Mouse (Mus musculus): Measurements from ENCODE around the gene Ltc4s. TPM values are rescaled to one million over a fixed set of nuclear protein-coding genes. Genes with fewer than 3 reads are reported as not detected.

Ltc4s gene
- polyA plus RNA-seq, 1 experiment: 25.7 TPM

DNA sequence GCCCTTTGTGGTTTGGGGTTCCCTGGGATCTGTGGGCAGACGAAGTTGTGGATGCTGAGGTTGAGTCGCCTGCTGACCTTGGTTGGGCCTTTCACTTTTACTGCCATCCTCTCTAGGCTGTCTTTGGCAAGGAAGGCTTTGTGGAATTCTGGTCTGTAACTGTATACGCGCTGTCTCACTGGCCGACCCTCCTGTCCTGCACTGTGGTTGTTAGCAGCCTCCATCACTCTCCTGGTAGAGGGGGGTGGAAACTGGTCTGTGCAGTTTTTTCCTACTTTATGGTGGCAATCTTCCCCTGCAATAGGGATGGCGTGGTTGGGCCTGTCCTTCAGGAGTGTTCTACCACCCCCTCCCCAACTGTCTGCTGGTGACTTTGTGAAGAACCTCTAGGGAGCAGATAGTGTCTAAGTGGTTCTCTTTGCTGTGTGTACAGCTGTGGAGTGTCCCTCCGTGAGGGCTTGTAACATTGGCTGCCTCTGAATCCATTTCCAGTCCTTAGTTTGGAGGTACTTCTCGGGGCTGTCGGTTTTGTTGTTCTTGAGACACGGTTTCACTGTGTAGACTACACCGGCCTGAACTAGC, 14.4 kb upstream of the Ltc4s start:
- DNase-seq (ENCODE audit: low read depth, low spot score): no peak
- 53% methylated on average over 11 of the region's 11 CpGs for WGBS

DNA sequence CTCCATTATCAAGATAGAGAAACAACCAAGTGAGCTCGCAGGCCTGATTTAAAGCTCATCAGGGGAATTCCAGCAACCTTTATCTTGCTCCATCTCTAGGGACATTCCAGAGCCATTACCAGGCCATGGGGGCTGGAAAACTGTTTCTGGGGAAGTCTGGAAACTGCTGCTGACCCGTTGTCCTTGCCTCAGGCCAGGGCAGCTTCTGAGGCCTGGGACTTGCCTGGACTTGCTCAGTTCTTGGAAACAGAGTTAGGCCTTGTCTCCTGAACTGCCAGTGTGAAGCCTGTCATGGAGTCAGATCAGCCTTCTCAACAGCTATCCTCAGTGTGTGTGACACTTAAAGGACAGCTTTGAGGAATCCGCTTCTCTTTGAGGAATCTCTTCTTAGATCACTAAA, 13.8 kb upstream of the Ltc4s start:
- 68% methylated on average over 3 of the region's 3 CpGs for WGBS

DNA sequence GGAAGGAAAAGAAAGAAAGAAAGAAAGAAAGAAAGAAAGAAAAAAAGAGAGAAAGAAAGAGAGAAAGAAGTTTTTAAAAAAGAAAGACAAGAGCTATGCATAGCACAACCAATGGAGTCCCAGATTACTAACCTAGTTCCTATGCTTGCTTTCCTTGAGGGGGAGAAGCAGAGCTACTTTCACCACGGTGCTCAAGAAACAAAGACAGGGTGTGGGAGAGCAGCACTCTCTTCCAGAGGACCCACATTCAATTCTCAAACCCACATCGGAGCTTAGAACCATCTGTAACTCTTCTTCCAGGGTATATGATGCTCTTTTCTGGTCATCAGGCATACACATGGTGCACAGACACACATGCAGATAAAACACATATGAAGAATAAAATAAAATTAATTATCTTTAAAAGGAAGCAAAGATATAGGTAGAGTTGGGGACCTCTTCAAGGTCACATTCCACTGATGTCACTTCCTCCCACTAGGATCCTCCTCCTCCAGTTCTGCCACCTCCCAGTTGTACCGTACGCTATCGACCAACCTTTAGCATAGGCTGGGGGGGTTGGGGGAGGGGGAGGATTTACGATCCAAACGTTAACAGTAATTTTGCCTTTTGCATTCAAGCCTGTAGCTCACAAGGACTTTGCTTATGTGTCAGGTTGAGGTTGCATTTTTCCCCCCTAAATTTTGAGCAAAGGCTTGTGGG, 10.2 kb upstream of the Ltc4s start:
- WGBS: 66% methylated on average over 7 of the region's 7 CpGs
- DNase-seq (ENCODE audit: low read depth, low spot score): no peak

More for the DNA sequence above, 13.8 kb upstream of the Ltc4s start:
- DNase-seq (ENCODE audit: low read depth, low spot score): no peak

- 74% methylated on average over 5 of the region's 5 CpGs for WGBS
- DNase-seq (ENCODE audit: low read depth, low spot score): no peak
These were observed 6.9 kb upstream of the Ltc4s start for GRCm38 (mm10) chr11:50245269-50245668.

DNA sequence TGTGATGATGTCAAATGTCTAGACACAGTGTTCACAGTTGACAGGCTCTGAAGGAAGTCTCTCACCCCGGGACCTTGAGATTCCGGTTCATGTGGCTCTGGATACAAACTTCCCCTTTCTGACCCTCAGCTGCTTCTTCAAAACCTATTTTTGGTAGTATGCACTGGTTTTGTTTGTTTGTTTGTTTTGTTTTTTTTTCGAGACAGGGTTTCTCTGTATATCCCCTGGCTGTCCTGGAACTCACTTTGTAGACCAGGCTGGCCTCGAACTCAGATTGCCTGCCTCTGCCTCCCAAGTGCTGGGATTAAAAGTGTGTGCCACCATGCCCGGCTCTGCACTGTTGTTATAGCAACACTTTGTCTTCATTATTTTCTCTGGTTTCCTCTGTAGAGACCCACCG, 5.5 kb upstream of the Ltc4s start:
- no peak for DNase-seq (ENCODE audit: low read depth, low spot score)
- 73% methylated on average over 6 of the region's 6 CpGs for WGBS

- 89% methylated on average over 7 of the region's 7 CpGs for WGBS
- no peak for DNase-seq (ENCODE audit: low read depth, low spot score)
These were observed 2.0 kb upstream of the Ltc4s start for GRCm38 (mm10) chr11:50240235-50240911.

- WGBS: 93% methylated on average over 9 of the region's 9 CpGs
These were observed 690 bp upstream of the Ltc4s start for GRCm38 (mm10) chr11:50238821-50239791.

DNA sequence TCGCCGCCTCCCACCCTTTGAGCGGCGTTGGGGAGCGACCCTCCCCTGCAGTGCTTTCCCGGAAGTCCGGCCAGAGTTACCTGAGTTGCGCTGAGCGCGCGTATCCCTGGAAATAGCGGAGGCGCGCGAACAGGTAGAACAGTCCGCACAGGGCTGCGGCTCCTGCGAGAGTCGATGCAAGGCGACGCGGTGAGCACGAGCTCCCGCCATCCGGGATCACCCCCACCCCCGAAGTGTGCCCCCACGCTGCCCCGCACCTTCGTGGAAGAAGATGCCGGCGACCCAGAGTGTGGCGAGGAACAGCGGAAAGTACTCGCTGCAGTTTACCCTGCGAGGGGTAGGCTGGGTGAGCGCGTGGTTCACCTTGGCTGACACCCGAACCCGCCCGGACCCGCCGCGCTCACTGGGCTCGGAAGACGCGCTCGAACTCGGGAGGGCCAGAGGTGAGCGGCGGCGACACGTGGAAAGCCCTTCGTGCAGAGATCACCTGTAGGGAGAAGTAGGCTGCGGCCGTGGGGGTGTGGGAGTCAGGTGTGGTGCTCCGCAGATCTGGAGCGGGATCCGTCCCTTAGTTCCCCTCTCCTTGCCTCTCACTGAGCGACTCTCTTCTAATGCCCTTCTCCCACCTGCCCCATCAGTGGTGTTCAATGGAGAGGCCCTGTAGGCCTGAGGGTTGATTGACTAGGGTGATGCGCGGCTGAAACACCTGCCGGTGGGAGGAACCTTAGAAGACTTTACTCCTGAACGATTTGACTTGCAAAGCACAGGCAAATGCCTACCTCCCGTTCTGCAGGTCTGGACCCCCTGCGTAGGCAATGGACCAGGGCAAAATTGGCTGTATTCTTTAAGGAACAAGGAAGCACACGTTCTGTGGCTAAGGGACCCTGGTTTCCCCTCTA, 1.2 kb downstream of the Ltc4s start:
- WGBS: 3% methylated on average over 66 of the region's 66 CpGs
- DNase-seq (ENCODE audit: low read depth, low spot score): no peak

More at GRCm38 (mm10) chr11:50238821-50239791, 690 bp upstream of the Ltc4s start:
- no peak for DNase-seq (ENCODE audit: low read depth, low spot score)

DNA sequence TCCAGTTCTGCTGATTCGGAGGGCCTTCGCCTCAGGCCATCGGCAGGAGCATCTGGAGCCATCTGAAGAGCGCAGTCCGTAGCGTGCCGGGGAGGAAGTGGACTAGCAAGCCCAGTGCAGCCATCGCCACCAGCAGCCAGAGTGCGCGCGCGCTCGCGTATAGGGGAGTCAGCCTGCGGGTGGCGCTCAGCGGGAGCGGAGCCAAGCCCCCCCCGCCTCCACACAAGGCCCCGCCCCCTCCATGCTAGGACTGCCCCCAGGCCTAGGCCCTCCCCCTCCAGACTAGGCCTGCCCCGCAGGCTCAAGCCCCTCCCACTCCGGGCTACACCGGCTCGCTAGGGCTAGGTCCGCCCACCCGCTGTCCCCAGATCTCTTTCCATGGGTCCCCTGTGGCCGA, 1.9 kb downstream of the Ltc4s start:
- no peak for DNase-seq (ENCODE audit: low read depth, low spot score)
- WGBS: under 1% methylated on average over 27 of the region's 27 CpGs

- DNase-seq (ENCODE audit: low read depth, low spot score): no peak
- WGBS: 97% methylated on average over 25 of the region's 25 CpGs
These were observed 3.8 kb downstream of the Ltc4s start for GRCm38 (mm10) chr11:50234606-50235005.

DNA sequence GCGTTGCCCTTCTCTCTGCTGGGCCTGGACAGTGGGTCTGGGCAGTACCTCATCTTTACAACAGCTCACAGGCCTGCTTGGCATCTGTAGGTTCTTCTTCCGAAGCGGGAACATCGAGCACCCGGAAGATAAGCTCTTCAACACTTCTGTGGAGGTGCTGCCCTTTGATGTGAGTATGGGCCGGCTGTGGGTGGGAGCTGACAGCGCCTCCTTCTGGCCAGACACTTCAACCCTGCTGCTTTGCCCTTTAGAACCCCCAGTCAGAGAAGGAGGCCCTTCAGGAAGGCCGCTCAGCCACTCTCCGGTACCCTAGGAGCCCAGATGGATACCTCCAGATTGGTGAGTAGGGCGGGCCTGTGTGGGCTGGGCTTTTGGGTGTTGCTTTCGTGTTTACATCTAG, 4.4 kb downstream of the Ltc4s start:
- DNase-seq (ENCODE audit: low read depth, low spot score): no peak
- WGBS: 89% methylated on average over 11 of the region's 11 CpGs

DNA sequence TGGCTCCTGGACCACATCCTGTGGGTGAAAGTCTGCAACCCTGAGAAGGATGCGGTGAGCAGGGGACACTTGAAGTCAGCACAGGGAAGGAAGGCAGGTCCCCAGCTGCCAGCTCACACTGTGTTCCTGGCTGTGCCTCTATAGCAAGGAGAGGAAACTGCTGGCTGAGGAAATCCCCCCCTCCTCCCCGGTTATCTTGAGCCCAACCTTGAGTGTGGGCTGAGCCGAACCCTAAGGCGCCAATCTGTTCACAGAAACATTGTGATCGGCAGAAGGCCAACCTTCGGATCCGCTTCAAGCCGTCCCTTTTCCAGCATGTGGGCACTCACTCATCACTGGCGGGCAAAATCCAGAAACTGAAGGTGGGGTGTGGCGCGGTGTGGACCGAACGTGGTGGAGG, 5.4 kb downstream of the Ltc4s start:
- 94% methylated on average over 13 of the region's 13 CpGs for WGBS

DNA sequence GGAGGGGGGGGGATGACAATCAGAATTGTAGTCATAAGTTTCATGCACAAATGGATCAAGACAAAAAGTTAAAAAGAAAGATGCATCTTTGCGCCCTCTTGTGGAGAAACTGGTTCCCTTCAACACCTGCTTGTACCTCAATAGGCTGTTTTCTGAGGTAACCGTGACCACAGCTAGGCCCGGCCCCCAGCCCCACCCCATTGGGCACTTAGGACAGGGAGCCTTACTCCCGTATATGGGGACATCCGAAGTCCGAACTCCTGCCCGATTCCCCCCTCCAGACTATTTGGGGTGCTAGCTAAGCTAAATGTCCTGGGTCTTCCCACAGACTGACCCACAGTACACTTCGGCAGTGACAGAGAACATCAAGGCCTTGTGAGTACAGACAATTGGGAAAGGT, 7.0 kb downstream of the Ltc4s start:
- WGBS: 22% methylated on average over 8 of the region's 8 CpGs
- DNase-seq (ENCODE audit: low read depth, low spot score): no peak

More for the DNA sequence above, 5.4 kb downstream of the Ltc4s start:
- no peak for DNase-seq (ENCODE audit: low read depth, low spot score)

- 27% methylated on average over 45 of the region's 45 CpGs for WGBS
These were observed 7.7 kb downstream of the Ltc4s start for GRCm38 (mm10) chr11:50230481-50231304.

GRCm38 (mm10) chr11:50229252-50229910, 9.0 kb downstream of the Ltc4s start:
- WGBS: 27% methylated on average over 7 of the region's 7 CpGs
- no peak for DNase-seq (ENCODE audit: low read depth, low spot score)

More at GRCm38 (mm10) chr11:50230481-50231304, 7.7 kb downstream of the Ltc4s start:
- DNase-seq (ENCODE audit: low read depth, low spot score): no peak

DNA sequence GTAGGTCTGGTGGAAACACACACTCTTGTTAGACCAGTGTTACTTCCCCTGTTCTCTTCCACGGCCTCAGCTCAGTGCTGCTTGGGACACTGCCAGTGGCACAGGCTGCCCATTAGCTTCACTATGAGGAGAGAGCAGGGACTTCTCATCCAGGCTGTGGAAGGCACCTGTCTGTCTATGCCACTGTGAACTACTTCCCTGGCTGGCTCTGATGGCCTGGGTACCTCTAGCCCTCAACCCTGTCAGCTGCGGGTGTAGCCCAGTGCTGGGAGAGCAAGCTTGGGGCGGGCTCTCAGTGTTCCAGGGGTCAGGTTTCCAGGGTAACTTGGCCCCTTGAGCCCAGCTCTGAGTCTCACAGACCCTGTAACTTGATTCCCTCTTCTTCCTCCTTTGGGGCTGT, 9.6 kb downstream of the Ltc4s start:
- DNase-seq (ENCODE audit: low read depth, low spot score): no peak
- 29% methylated on average over 3 of the region's 3 CpGs for WGBS

- peak; percentile 98 for DNase-seq (ENCODE audit: low read depth, low spot score)
- 37% methylated on average over 4 of the region's 4 CpGs for WGBS
These were observed 10.7 kb downstream of the Ltc4s start for GRCm38 (mm10) chr11:50227736-50228135.
